Mouse (Mus musculus) CH12F3 (cell line): ENCODE results near the gene Scarb2.

Source experiments
- in situ Hi-C: fragments of 300-500 bp; cut with MboI; formaldehyde crosslinking; loops from 2 replicates; pipeline ENCODE4 v1.14.3; 2020; ENCODE audit warnings: low sequenced_read_pairs

Gene Scarb2

DNA sequence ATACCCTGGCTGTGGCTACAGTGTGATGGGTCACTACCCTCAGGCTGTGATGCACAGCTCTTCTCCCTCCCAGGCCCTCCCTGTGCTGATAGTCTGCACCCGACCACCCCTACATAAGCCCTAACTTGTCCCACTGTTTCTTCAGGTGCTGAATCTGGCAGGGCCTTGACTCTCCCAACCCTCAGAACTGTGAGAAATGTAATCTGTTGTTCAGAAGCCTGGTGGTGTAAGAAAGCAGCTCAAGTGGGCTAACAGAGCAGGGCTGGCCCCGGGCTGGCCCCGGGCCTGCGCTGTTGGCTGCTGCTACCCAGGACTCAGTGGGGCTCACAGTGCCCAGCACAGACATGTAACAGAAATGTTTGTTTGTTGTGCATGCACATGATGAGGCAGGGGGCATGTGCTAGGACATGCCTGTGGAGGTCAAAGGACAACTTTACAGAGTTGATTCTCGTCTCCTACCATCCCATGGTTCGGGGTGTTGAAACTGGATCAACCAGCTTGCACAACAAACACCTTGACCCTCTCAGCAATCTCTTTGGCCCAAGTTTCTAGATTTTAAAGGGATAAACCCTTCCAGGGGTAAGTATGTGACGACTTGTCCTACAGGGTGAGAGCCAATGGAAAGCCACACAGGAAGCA is 10.7 kb downstream of the Scarb2 start:
- in situ Hi-C loops, result no loop called here

DNA sequence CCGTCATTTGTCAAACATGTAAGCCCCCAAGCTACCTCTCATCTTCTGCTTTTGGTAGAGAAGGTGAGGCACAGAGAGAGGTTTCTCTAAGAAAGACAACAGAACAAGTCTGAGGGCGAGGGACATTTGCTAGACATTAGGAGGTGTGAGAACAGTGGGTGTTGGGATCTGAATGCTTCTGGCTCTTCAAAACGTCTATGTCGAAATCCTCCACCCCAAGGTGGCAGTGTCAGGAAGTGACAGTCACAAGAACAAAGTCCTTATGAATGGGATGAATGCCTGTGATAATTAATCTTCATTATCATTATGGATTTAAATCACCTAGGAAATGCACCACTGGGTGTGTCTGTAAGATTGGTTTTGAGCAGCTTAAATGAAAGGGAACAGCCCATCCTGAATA is 11.3 kb downstream of the Scarb2 start:
- in situ Hi-C loops, result no loop called here

DNA sequence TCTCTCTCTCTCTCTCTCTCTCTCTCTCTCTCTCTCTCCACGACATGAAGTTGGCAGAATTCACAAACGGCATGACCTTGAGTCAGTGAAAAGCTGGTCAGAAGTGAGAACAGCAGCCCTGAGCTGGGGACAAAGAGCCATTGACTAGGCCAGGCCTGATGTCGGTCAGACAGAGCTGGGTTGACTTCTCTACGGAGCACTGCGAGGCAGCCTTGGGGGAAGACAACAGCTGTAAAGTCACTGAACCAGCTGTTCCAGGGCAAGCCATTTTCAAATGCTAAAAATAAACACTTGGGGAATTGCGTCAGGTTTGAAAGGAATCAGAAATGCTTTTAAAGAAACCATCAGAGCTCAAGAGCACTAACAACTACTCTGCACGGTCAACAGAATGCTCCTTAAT is 13.2 kb downstream of the Scarb2 start:
- in situ Hi-C loops, result no loop called here

DNA sequence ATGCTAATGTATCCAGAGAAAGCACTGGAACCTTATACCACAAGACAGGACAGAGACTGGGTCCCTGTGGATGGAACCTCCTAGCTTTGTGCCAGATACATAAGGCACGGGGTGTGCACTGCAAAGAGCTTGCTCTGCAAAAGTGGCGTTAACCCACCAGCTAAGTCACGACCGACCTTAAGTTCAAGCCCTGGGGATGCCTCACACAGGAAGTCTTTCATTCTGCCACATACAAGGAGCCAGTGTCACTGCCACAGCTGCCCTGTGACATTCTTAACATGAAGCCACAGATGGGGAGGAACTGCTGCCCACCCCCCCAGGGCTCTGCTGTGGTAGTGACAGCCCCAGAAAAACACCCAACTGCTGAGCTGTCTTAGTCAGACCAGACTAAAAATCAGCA is 15.9 kb downstream of the Scarb2 start:
- in situ Hi-C loops, result no loop called here

DNA sequence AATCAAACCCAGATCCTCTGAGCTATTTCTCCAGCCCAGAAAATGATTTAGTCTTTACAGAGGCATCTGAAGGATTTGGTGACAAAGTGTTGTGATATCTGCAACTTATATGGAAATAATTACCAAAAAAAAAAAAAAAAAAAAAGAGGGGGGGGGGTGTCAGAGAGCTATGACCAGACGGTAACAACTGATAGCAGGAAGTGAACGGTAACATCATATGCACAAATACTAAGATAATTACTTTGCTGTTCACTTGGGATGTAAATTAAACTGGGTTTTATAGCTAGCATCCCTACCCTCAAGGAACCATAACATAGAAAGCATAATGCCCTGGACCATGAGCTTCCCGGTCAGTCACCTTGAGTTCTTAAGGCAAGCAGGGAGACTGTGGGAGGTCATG is 16.3 kb downstream of the Scarb2 start:
- in situ Hi-C loops, result no loop called here

DNA sequence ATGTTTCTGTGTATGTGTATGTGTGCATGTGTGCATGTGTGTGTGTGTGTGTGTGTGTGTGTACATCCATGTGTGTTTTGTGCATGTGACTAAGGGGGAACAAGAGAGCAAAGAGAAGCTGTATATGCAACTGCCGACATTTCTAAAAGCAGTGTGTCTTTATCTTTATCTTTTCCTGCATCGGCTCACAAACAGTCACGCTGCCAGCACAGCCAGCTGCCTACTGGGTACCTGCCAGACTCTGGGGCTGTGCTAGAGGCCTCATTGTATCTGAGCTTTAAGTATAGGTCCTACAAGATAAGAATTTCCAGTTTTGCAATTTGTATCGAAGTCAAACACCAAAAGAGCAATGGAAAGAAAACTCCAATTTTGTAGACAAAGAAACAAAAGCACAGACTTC is 17.1 kb downstream of the Scarb2 start:
- in situ Hi-C loops, result no loop called here

DNA sequence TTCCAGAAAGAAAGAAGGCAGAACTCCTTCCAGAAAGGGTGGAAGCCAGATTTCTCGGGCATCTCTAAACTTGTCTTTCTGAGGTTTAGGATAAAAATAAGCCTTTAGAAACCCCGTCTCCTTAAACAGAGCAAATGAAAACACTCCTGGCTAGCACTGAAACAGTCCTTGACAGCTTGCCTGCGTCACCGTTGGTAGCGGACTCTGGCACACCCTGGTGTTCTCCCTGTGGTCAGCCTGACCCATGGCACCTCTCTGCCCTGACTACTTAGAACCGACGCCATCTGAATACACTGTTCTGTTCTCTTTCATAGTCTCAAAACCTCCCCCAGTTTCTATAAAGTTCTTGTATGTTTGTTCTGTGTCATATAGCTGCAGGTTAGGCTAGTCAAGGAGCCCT is 17.7 kb downstream of the Scarb2 start:
- in situ Hi-C loops, result no loop called here

DNA sequence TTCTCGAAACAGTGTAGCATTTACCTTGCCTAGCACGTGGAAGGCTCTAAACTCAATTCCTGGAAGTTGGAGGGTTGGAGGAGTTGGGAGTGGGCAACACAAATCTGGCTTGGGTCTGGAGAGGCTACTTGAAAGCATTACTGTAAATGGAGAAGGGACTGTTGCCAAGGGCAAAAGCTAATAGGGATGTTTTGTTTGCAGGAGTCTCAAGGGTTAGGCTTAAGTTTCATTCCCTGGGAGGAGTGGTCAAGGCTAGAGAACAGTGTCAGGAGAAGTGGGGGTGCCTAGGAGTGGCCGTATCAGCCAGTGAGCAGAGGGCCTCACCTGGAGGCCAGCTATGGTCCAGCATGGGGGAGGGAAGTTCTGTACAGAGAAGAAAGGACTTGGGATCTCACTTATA is 18.2 kb downstream of the Scarb2 start:
- in situ Hi-C loops, result no loop called here

DNA sequence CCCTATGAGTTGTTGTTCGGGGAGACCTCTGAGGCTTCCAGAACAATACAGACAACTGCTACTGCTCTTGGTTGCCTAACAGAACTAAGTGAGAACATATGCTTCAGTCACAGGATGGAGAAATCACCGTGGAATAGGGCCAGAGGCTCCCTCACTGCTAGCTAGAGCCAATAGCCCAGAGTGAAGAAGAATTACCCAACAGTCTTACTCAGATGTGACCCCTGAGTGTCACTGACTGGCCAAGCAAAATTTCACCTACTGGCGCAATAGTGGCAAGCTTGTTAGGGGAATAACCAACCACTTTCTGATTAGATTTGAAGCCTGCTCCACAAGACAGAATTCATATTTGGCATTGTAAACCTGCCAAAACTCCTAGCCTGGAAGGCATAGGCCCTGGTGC is 19.9 kb downstream of the Scarb2 start:
- in situ Hi-C loops, result no loop called here

DNA sequence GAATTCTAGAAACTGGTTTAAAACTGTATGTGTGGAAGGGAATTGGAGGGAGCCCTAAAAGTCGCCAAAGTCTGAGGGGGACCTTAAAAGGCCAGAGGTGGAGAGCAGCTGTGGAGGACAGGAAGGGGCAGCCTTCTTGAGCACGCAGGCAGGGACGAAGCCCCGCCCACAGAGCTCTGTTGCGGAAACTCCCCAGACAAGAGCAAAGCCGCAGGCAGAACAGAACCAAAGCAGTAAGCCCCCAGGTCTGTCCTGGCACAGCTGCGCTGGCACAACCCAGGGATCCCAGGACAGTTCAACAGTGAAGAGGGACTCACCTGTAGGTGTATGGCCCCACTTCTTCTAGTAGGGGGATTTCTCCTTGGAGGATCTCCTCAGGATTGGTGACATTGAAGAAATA is 21.8 kb downstream of the Scarb2 start:
- in situ Hi-C loops, result no loop called here

DNA sequence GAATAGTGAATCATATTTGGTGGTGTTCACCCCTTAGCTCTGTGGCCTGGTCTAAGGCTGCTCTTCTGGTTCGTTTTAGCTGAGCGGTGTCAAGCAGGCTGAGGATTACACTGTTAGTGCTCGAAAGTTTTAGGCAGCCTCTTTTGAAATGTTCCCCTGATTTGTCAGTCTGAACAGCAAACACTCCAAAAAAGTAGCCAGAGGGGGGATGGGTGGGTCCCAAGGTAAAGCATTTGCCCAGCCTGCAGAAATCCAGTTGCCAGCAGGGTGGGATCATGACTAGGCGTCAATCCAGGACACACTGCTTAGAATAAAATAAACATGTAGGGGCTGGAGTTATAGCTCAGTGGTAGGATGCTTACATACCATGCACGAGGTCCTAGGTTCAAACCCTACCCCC is 33.8 kb downstream of the Scarb2 start:
- in situ Hi-C loops, result no loop called here

DNA sequence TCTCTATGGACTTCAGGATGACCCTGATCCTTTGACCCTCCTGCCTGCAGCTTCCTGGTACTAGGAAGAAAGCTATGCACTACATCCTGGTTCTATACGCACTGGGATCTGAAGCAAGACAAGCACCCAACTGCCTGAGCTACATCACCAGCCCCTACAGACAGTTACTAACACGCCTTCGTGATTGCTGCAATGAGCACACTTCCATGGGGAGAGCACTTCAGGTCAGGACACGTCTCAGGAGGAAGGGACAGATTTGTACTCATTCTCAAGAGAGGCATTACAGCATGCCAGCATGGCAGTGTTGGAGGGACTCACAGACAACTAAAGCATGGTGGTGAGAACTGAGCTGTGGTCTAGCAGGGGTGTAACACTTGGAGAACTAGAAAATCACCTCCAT is 35.1 kb downstream of the Scarb2 start:
- in situ Hi-C loops, result no loop called here

DNA sequence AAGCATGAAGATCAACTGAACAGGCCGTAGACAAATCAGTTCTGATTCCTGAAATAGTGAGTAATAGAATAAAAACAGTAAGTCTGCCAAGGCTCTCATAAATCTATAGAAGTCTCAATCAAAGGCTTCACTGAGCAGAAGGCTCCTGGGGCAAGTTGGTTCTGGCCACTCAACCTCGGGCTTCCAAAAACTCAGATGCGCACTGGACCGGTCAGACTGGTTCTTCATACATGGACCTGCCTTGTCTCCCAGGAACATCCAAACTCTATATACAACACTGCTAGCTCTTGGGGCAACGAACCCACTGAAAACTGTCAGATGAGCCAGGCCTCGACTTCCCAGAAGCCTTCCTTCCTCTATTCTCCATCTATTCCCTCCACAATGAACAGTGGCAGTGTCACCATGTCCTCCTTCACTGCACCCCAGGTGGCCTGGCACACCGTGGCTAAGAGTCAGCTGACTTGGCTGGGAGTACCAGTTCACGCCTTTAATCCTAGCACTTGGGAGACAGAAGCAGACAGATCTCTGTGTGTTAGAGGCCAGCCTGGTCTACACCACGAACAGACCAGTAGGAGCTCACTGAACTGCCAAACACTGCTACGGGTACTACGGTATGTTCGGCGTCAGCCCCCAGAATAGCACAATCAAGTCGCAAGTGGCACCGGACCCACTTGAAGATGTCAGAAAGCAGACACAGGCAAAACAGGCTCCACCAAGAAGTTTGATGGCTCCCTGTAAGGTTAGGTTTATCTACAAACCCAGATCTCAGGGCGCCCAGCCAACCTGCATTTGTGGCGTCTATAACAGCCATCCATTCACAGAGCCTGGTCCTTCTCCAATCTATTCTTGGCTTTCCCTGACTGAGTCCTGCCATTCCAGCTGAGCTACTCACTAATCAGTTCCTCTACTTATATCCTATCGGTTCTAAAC is 37.2 kb downstream of the Scarb2 start:
- in situ Hi-C loops, result loop anchor here (10.0 kb wide), 2 partner anchors 85 to 185 kb away; partner anchors contain the start of gene Fam47e

DNA sequence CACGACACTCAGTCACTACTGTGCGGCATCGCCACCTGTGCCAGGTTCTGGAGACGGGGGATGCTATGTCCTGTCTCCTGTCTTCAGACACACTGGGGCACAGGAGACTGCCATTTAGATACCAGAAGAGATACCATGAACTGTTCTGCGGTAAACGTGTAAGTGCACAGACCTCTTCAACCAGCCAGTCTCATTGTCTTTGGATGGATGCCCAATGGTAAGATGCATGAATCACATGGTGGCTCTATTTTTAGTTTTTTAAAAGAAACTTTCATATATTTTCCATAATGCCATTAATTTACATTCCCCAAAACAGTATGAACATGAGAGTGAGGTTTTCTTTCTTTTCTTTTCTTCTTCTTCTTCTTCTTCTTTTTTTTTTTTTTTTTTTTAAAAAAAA is 38.4 kb downstream of the Scarb2 start:
- in situ Hi-C loops, result loop anchor here (10.0 kb wide), 2 partner anchors 87 to 187 kb away; partner anchors contain the start of gene Fam47e

DNA sequence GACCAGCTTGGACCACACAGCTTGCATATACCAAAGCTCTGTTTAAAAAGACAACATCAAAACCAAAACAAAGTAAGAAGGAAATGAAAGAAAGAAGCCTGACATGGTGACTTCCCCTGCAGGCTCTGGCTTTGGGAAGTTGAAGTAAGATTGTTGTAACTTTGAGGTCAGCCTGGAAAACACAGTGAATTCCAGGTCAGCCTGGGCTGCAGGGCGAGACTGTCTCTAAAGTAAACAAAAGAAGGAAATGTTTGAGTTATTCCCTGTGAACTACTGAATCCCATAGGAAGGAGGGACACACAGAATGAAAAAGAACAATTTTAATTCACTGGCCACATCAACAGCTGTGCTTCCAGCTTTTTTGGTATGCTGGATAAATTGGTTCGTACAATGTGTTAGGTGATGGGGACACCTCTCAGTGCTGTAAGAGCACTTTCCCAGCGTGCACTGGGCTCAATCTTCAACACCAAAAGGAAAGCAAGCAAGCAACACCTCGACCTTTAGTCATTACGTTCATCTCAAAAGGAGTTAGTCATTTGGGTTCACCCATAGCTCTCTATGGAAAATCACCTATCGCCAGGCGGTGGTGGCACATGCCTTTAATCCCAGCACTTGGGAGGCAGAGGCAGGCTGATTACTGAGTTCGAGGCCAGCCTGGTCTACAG is 39.4 kb downstream of the Scarb2 start:
- in situ Hi-C loops, result loop anchor here (10.0 kb wide), 2 partner anchors 88 to 188 kb away; partner anchors contain the start of gene Fam47e

DNA sequence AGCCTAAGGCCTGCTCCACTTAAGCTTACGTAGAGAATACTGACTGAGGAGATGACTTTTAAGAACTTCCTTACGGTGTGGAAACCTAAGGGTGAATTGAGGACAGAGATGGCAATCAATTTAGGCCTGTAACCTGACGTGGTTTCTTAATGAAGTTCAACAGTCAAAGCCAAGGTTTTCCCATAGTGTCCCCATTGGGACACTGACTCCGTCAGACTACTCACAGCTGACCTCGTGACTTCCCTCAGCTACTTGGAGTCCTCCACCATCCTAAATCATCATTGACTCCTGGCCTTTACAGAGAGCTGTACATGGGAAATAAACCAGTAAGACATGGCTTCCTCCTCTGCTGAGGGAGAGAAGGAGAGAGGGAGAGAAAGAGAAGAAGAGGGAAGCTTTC is 41.1 kb downstream of the Scarb2 start:
- in situ Hi-C loops, result loop anchor here (10.0 kb wide), 2 partner anchors 89 to 189 kb away; partner anchors contain the start of gene Fam47e

DNA sequence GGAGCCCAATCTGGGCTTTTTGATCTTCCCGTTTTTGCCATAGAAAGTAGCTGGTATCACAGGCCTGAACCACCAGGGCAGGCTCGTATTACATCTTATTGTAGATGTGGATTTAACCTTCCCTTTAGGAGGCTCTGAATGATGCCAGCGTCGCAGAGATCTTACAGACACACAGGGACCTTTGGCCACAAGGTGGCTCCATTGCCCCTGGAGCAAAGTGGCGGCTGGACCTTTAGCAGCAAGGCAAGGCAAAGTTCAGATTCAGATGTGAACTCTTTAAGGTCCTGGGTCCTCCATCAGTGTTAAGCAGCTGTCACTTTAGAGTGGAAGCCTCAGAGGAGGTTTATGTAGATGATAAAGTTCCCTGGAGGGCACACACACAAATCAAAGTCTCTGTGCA is 45.3 kb downstream of the Scarb2 start:
- in situ Hi-C loops, result loop anchor here (5.0 to 10.0 kb wide), 3 partner anchors 41 to 193 kb away; partner anchors contain the start of gene Fam47e

DNA sequence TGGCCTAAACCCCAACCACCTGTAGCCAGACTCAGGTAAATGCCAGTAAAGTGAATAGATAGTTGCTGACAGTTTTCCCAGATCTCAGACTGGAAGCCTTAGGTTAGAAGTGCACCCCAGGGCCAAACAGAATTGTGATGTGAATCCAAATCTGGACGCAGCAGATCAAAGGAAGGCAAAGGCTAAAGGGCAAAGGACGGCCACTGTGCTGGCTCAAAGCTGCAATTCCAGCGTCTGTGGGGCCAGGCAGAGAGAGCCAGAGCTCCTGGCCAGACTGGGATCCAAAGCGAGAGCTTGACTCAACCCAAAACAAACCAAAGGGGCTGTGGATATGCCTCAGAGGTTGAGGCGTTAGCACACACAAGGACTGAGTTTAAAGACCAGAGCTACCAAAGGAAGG is 47.9 kb downstream of the Scarb2 start:
- in situ Hi-C loops, result no loop called here

DNA sequence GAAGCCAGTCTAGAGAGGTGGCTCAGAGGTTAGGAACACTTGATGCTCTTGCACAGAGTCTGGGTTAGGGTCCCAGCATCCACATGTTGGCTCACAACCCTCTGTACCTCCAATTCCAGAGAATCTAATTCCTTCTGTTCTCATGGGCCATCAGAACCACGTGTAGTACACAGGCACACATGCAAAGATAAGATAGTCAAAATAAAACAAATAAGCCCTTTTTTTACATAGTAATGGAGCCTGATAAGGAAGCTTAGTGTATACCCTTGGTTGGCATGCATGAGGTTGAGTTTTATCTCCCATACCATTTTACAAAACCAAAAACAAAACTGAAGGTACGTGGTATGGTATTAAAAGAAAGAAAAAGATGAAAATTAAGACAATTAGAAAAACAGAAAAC is 49.2 kb downstream of the Scarb2 start:
- in situ Hi-C loops, result no loop called here

DNA sequence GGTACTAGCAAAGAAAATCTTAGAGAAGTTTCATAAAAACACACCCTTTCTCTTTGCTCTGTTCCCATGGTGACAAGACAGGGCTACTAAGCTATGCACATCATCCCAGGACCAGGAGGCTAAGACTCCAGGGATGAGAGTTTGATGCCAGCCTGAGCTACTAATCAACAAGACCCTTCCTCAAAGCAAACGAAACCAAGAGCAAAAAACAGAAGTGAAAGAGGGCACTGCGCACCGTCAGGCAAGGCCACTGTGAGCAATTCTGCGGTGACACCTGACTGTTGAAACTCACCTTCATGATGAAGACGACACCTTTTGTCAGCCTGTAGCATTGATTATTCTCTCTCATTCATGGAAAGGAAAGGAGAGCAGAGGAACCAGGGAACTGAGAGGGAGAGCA is 53.8 kb downstream of the Scarb2 start:
- in situ Hi-C loops, result no loop called here

DNA sequence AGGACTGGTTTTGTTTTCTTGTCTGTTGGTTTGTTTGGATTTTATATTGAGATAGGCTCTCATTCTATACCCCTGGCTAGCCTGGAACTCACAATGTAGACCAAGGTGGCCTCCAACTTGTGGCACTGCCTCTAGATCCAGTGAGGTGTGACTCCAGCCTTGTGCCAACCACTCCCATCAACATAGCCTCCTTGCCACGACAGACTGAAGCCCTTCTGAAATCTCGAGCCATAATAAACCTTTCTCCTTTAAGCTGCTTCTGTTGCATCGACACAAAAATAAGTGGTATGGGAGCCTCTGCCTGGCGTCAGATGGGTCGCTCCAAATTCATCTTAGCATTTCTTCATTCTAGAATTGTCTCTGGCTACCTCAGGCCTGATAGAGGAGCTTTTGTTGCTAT is 59.9 kb downstream of the Scarb2 start:
- in situ Hi-C loops, result no loop called here
